Mouse (Mus musculus): ENCODE measurements around the gene Fpr2.
"Not testable (repeated sequence)": the region's sequence is repeated elsewhere in the genome, so short reads cannot be mapped to it uniquely, and the experiment has no call there.

Gene Fpr2

GRCm38 (mm10) chr17:17887774-17888248 lies at the start of gene Fpr2, which contains the start of gene Fpr3:
Gene Fpr2, plus strand, starts transcription at chr17:17887824.
Gene Fpr3, plus strand, starts transcription at chr17:17887852.
- in situ Hi-C loops (cut with MboI, MseI), result no loop called here

DNA sequence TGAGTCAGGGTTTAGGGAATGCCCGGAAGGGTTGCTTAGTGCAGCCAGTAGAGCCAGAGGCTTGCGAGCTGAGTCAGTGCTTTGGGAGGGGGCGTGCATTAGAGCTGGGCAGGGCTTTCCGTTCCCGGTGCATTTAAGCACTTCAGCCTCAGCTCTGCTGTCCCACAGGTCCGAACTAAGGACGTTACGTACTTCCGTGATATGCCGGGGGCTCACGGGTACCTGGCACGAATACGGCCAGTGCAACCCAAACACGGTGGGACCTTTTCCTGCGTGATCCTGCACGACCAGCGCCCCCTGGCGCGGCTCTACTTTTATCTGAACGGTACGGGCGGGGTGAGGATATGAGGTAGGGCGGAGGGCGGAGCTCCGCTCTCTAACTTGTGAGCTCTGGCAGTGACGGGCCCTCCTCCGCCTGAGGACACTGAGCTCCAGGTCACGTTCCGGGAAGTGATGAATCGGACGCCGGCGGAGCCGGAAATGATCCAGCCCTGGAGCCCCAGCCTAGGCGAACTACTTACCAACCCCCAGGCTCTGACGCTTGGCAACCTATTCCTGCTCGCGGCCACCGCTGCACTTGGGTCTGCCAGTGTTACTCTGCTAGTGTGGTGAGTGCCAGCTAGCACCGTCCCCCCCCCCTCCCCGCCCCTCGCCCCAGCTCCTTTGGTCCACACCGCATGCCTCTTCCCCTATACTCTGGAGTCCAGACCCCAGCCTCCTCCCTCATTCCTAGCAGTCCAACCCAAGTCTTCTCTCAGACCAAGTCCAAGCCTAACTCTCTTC lies 49.5 kb upstream of the Fpr2 start:
- in situ Hi-C loops (cut with MboI, MseI), result no loop called here

- in situ Hi-C loops (cut with MboI, MseI), result no loop called here
These were observed 48.3 kb upstream of the Fpr2 start for GRCm38 (mm10) chr17:17839276-17839675.

DNA sequence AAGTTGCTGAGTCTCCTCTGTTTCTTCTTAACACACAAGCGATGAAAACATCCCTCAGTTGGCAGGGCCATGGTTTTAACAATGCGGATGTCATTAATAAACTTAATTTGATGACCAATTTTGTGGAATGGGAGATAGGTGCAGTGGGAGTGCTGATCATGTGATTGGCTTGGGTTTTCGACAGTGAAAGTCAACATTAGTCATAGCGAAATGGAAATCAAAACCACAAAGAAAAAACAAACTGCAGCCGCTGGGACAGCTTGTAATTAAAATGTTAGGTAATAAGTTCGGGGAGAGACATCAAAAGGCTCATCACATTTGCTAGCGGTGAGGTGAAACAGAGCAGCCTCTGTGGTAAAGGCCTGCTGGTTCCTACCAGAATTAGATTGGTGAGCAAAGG lies 46.8 kb upstream of the Fpr2 start:
- in situ Hi-C loops (cut with MboI, MseI), result no loop called here

- in situ Hi-C loops (cut with MboI, MseI), result no loop called here
These were observed 43.9 kb upstream of the Fpr2 start for GRCm38 (mm10) chr17:17843534-17844261.

GRCm38 (mm10) chr17:17844606-17845005 lies 43.0 kb upstream of the Fpr2 start:
- in situ Hi-C loops (cut with MboI, MseI), result not testable (repeated sequence)

GRCm38 (mm10) chr17:17845187-17846027 lies 42.2 kb upstream of the Fpr2 start:
- in situ Hi-C loops (cut with MboI, MseI), result no loop called here

DNA sequence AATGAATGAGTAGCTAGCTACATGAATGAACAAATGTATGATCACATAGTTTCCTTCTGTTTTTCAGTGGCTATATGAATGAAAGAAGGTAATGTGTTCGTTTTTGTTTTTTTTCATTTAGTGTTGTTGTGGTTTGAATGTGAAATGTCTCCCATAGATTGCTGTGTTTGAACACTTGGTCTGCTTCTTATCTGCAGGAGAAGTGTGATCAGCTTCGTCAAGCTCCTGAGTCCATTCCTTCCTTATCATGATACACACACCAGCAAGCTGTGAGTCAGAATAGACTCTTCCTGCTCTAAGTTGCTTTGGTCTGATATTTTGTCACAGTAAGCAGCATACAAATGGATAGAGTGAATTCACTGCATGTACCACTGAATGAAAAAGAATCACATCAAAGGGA lies 38.6 kb upstream of the Fpr2 start:
- in situ Hi-C loops (cut with MboI, MseI), result no loop called here

DNA sequence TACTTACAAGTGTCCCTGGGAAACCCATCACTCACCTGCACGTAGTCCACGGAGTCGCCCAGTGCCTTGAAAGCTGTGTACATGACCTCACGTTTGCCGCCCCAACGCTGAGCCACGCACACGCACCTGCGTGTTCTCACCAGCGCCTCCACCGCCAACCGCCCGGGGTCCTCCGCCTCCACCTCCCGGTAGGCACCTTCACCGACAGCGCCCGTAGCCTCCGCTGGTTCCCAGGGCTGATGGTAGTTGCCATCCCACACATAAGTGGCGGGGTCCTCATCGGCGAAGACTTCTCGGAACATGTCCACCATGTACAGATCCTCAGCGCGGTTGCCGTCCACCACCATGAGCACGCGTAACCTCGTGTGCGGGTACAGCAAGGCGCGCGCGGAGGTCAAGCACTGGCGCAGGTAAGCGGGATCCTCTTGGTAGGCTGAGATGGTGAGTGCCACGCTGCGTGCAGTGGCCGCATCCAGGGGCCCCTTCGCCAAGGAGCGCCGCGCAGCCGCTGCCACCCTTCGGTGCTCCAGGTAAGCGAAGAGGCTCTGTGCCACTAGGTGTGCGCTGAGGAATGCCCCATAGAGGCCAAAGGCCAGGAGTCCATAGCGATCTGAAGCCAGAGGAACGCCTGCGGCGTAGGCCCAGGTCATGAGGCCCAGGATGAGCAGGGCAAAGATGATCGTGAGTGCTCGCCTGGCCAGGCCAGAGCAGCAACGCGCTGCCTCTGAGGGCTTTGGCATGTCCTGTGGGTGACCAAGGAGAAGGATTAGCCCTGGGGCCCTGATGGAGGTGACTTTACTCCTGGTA lies 37.5 kb upstream of the Fpr2 start:
- in situ Hi-C loops (cut with MboI, MseI), result no loop called here

GRCm38 (mm10) chr17:17855064-17855838 lies 32.4 kb upstream of the Fpr2 start, which contains the start of gene Has1:
Gene Has1, minus strand, starts transcription at chr17:17855205.
- in situ Hi-C loops (cut with MboI, MseI), result no loop called here

- in situ Hi-C loops (cut with MboI, MseI), result no loop called here
These were observed 31.0 kb upstream of the Fpr2 start for GRCm38 (mm10) chr17:17856612-17857011.

DNA sequence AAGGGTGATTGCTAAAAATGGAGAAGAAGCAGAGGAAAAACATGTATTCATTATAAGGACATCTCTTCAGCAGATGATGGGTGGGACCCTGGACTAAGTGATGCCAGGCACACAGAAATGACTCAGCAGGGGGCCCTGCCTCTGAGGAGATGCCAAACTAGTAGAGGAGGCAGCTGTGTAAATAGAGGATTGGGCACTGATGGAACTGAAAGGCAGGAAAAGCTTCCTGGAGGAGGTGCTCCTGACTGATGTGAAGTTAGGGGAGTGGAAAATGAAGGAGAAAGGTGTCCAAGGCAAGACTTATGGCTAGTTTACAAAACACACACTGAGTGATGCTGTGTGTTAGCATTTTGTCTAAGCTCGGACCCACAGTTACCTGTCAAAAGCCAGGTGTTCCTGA lies 30.2 kb upstream of the Fpr2 start:
- in situ Hi-C loops (cut with MboI, MseI), result no loop called here

- in situ Hi-C loops (cut with MboI, MseI), result no loop called here
These were observed 27.5 kb upstream of the Fpr2 start for GRCm38 (mm10) chr17:17860110-17860509.

DNA sequence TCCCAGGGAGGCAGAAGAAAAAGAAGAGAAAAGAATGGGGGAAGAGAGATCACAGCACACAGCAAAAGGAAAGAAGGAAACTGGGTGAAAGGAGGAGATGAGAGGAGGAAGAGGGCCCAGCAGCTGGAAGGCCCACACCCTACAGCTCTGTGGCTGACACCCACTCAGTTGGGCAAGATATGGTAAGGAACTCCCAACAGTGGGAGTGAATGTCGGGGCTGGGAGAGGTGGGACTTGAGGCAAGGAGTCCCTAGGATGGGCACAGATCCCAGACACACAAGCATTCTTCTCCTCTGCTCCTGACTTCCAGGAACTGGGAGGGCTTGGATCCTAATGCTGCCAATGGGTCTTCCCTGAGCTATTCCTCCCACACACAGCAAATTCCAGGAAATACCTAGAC lies 25.3 kb upstream of the Fpr2 start:
- in situ Hi-C loops (cut with MboI, MseI), result no loop called here

DNA sequence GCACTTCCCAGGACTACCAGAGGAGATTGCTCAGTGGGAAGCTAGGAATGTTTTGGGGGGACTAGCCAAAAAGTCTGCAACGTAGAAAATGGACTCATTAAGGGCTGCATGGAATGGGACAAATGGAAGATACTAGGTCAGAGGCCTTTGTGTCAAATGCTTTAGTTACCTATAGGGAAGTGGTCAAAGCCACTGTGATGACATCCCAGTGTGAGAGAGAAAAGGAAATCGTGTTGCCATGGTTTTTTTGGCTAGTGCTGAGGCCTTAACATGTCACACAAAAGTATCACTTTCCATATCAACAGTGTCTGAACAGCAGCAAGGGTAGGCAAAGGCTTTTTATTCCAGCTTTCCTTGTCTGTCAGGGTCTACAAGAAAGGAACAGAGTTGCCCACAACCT lies 22.5 kb upstream of the Fpr2 start:
- in situ Hi-C loops (cut with MboI, MseI), result no loop called here

- in situ Hi-C loops (cut with MboI, MseI), result no loop called here
These were observed 20.7 kb upstream of the Fpr2 start for GRCm38 (mm10) chr17:17866801-17867469.

- in situ Hi-C loops (cut with MboI, MseI), result no loop called here
These were observed 16.6 kb upstream of the Fpr2 start for GRCm38 (mm10) chr17:17870892-17871550.

GRCm38 (mm10) chr17:17871697-17872096 lies 15.9 kb upstream of the Fpr2 start:
- in situ Hi-C loops (cut with MboI, MseI), result no loop called here

GRCm38 (mm10) chr17:17879347-17879746 lies 8.3 kb upstream of the Fpr2 start:
- in situ Hi-C loops (cut with MboI, MseI), result no loop called here

All from T-helper 1 cell (primary cell).